Mouse (Mus musculus): Measurements from ENCODE around the gene Dhrs3.

Dhrs3 gene

DNA sequence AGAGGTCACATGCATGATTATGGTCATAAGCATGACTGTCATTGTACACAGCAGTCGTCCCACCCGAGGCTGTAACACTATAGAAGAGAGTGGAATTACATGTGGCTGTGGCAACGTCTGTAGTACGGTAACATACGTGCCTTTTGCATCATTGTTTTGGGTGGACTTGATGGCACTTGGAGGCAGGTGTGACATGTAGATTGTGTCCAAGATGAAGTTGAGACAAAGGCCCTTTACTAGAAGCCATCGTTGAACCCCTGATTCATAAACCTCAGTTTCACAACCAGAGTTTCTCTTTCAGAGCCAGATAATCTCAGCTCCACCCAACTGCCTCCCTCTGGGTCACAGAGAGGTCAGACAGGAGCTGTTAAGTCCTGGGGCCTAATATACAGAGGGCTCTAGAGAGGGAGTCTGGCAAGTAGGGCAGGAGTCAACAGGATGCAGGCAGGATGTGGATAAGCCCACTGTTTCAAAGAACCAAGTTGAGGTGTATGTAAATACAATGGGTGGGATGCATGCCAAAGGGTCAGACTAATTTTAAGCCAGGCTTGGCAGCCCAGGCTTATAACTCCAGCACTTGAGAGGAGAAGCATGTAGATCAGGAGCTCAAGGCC lies 5.5 kb downstream of the Dhrs3 start:
- no peak for DNase-seq (ENCODE audit: low spot score in 2 of 2)

DNA sequence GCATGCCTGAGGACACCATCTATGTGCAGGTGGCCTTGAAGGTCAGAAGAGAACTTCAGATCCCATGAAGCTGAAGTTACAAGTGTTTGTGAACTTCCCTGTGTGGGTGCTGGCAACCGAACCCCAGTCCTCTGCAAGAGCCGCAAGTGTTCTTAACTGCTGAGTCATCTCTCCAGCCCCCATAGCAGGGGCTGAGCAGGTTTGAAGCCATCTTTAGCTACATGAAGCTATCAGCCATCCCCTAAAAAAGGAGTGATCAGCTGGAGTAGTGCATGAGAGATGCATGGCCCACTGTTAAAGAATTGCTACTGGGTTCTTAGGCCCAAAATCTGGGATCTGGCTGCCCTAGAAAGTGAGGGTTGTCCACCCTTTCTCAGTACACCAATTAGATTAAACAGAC lies 6.1 kb downstream of the Dhrs3 start:
- no peak for DNase-seq (ENCODE audit: low spot score in 2 of 2)

- no peak for DNase-seq (ENCODE audit: low spot score in 2 of 2)
These were observed 9.0 kb downstream of the Dhrs3 start for GRCm38 (mm10) chr4:144901561-144902111.

GRCm38 (mm10) chr4:144903088-144903487 lies 10.5 kb downstream of the Dhrs3 start:
- DNase-seq (ENCODE audit: low spot score in 2 of 2): no peak

- no peak for DNase-seq (ENCODE audit: low spot score in 2 of 2)
These were observed 11.3 kb downstream of the Dhrs3 start for GRCm38 (mm10) chr4:144903932-144904331.

DNA sequence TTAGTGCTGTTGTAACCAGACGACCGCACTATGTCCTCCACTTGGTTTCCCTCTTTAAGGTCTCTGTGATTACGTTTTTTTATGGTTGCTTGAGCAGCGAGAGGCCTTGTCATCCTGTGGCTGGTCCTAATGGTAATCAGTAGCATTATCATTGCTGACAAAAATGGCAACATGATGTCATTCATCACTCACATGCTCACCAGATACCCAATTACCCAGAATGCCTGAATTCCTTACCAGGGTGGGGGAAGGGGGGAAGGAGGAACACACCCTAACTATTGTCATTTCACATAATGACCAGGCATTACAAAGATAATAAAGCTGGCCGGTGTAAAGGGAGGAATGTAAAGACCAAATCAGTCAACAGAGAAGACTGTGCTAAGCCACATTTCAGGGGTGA lies 12.5 kb downstream of the Dhrs3 start:
- DNase-seq (ENCODE audit: low spot score in 2 of 2): no peak

DNA sequence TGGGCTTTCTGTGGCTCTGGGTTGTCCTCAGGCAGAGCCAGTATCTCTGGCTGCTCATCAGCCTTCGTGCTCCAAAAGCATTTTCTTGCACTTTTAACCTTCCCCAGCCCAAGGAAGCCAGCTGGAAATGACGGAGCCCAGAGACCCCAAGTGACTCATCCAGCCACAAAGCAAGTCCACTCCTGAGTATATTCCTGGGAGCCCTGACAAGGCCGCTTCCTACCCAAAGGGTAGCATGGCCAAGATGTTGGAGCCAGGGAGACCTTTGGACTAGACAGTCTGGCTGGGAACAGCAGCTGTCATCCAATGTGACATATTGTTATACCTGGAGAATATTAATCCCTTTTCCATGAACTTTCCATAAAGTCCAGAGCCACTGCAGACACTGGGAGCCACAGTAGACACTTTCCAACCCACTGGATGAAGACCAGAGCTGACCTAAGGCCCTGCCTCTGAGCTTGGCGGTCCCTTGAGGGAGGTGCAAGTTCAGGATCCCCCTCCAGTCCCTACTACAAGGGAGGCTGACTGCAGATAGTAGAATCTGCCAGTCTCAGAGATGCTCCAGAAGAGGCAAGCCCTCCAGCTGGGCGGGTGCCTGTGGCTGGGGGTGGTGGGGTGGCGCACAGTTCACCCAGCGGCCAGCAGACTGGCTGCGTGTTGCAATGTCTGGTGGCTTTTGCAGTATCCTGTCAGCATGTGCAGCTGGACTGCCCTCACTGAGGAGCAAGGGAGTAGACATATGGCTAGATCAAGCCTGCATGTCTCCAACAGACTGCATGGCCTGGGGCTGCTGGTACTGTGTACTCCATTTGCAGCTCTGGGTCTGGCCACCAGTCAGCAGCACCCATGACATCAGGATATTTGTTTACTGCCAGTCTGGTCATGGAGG lies 13.6 kb downstream of the Dhrs3 start:
- DNase-seq (ENCODE audit: low spot score in 2 of 2): no peak

DNA sequence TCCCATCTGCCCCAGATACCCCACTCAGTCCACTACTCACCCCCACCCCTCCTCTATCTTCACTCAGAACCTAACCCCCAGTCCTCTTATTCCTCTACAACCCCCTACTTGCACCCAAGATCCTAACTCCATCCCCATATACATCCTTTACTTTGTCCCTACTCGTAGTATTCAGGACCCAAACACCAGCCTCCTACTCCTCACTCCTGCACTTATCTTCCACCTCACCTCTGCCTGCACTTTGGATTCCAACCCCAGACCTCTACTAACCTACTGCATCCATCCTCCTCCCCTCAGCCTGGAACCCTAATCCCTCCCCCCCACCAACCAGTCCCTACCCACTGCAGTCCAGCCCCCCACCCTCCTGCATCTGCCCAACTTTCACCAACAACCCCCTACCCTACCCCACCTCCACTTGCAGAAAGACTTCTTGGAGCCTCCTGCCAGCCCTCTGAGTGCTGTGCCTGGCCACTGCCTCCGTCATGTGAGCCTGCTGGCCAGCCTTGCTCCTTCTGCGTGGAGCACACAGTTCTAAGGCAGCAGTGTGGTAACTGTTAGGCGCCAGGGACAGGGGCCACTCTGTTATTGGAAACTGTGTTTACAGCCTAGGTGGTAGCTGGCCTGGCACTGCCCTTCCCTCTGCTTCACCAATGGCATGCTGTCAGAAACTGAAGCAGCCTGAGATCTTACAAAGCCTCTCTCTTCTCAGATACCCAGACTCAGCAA lies 14.5 kb downstream of the Dhrs3 start:
- no peak for DNase-seq (ENCODE audit: low spot score in 2 of 2)

DNA sequence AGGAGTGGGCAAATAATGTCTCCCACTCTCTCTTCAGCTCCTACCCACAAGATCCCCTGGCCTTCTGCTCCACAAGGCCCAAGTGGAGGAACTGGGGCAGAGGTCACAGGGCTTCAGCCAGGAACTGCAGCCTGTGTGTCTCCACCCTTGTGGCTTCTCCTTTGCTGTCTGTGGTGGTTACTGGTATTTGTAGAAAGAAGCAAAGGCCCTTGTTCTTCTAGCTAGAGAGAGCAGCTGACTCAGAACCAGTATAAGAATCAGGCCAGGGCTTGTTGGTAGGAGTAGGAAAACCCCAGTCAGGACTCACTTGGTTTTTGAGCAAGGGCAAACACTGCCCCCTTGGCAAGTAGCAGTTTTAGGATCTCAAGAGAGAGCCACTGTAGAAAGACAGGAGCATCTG lies 16.2 kb downstream of the Dhrs3 start:
- no peak for DNase-seq (ENCODE audit: low spot score in 2 of 2)

- no peak for DNase-seq (ENCODE audit: low spot score in 2 of 2)
These were observed 17.7 kb downstream of the Dhrs3 start for GRCm38 (mm10) chr4:144910281-144910680.

DNA sequence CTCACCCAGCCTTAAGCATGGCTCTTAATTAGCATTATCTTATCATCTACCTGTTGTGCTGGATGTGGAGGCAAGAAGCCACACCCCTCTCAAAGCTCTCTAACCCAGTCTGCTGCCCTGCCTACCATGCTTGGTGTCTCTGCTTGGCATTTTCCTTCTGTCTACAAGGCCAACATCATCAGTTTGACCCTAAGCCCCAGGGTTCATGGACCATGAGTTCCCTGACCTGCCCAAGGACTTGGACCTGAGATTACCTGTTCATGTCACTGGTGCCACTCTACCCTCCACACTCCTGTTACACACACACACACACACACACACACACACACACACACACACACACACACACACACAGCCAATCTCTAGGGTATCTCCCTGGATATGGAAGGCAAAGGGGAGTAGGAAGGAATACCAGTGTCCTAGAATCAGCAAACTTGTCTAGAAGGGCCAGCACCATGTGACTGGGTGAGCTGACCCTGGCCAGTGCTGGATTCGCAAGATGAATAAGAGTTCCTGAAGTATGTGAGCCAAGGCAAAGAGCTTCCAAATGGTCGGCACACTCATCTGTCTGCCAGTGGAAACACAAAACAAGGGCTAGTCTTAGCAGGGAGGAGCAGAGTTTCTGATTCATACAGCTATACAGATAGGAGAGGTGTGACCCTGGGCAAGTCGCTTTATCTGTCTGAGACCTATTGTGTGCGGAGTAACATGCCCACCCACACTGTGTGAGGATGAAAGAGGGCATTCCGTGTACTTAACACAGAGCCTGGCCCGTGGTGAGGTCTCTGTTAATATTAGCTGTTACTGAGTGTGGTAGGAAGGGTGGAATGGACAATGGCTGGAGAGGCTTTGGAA lies 20.9 kb downstream of the Dhrs3 start:
- no peak for DNase-seq (ENCODE audit: low spot score in 2 of 2)

GRCm38 (mm10) chr4:144916520-144916919 lies 23.9 kb downstream of the Dhrs3 start:
- no peak for DNase-seq (ENCODE audit: low spot score in 2 of 2)

DNA sequence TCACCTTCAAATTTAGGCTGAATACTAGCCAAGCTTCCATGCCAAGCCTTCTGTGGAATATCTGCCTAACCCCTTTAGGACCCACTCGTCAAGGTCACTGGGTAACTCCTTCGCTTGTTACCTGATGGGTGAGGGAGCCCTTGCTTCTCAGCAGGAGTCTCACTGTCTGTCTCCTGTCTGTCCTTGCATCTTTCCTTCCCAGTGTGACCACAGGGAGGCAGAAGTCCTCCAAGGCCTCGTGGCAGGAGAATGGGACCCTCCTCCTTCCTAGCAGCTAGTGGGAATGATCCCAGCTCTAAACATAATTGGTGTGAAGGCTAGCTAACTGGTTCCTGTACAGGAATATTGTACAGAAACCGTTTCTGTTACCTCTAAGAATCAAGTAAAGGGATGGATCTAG lies 24.5 kb downstream of the Dhrs3 start:
- DNase-seq (ENCODE audit: low spot score in 2 of 2): no peak

DNA sequence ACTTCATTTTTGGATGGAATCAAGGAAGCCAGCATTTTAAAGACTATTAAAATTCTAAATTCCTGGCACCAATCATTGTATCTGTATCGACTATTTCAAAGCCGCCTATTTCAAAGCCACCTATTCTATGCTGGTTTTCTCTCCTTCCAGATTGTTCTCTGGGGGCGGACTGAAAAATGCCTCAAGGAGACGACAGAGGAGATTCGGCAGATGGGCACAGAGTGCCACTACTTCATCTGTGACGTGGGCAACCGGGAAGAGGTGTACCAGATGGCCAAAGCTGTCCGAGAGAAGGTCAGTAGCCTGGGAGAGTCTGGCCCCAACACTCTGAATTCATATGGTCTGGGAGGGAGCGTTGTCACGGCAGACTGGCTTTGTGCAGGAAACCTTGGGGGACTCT lies 25.9 kb downstream of the Dhrs3 start:
- DNase-seq (ENCODE audit: low spot score in 2 of 2): peak in 1 of 2 experiments; percentile 40

DNA sequence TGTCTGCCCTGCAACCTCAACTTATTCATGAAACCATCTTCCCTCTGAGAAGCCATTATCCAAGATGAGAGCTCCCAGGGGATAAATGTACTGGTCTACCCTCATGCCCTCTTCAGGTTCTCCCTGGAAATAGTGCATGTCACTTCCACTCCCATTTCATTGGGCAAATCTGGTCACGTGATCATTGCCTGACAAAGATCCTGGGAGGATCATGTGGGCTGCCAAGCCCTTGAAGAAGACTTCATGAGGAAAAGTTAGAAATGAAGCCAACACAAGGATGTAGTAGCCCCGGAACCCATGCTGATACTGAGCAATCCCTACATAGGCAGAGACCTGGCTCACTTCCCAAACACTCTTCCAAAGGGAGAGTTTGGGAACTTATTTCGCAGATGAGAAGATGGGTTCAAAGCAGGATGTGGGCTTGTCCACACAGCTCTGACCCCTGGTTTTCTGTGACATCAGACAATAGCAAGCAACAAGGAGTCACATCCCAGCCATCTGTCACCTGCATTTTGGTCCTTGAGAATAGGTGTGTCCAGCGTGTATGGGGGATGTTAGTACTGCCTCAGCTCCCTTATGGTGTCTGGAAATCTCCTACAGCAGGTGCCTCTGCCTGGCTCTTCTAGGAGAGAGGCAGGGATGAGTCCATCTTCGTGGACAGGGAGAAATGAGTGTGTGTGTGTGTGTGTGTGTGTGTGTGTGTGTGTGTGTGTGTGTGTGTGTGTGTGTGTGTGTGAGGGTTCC lies 36.2 kb downstream of the Dhrs3 start:
- no peak for DNase-seq (ENCODE audit: low spot score in 2 of 2)

GRCm38 (mm10) chr4:144929811-144930221 lies 37.2 kb downstream of the Dhrs3 start:
- peak; percentile 36 to 69 for DNase-seq (ENCODE audit: low spot score in 2 of 2)

DNA sequence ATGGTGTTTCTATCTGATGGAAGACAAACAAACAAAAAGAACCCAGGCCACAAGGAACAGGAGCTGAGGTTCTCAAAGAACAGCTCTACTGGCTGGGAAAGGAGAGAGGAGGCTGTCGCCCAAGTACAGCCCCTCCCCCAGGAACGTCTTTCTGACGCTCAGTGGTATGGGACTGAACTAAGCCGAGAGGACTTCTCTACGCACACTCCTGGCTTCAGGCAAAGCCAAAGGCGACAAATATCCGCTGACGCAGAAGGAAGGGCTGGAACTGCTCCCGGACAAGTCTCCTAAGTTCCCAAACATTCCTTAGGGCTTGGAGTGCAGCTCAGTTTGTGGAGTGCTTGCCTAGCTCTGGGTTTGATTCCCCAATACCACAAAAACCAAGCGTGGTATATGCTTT lies 37.7 kb downstream of the Dhrs3 start:
- DNase-seq (ENCODE audit: low spot score in 2 of 2): peak in 1 of 2 experiments; percentile 24

DNA sequence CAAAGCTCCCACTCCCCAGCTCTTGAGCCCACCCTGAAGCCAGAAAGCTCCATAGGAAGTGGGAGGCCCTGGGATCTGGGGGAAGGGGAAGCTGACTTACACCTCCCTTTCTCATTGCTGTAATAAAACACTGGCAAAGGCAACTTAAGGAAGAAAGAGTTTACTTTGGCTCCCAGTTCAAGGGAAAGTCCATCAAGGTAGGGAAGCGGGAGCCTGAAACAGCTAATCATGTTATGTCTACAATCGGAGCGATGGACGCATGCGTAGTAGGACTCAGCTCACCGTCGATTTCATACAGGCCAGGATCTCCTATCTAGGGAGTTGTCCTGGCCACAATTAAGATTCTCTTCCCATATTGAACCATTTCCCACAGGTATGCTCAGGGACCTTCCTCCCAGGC lies 38.5 kb downstream of the Dhrs3 start:
- no peak for DNase-seq (ENCODE audit: low spot score in 2 of 2)

DNA sequence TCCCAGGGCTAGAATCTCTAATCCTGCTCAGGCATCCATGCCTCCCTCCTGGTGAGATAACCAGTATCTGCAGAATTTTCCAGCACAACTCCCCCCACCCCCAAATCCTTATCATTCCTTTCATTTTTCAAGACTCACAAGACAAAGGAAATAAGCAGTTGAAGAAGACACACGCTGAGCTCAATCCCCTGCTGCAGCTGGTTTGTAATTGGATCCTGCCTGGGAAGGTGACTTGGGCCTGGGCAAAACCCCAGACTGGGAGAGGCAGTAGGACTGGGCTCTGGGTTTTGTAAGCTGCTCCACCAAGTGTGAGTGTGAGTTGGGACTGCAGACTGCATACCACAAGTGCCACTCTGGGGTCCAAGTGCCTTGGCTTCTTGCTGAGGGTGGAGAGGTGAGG lies 41.9 kb downstream of the Dhrs3 start:
- DNase-seq (ENCODE audit: low spot score in 2 of 2): no peak

- DNase-seq (ENCODE audit: low spot score in 2 of 2): no peak
These were observed 44.0 kb downstream of the Dhrs3 start for GRCm38 (mm10) chr4:144936563-144937154.
